Mouse (Mus musculus) olfactory bulb, adult 2 months (tissue): ENCODE data around the gene BC107364.

Experiments
- CTCF ChIP-seq: fragments of 200-500 bp; IDR thresholded peaks from 2 replicates; pipeline ENCODE4 v1.5.1; 2012; ENCODE audit warnings: low read depth, mild to moderate bottlenecking, low read length, moderate library complexity; ENCODE audit not compliant: insufficient read depth
- POLR2A ChIP-seq: fragments of 200-500 bp; IDR thresholded peaks from 2 replicates; pipeline ENCODE4 v1.6.1; 2012; ENCODE audit warnings: mild to moderate bottlenecking, low read depth, low read length, moderate library complexity; ENCODE audit not compliant: insufficient read depth

- TF ChIP-seq CTCF (no peak), POLR2A (no peak)
Measured at GRCm38 (mm10) chr3:96483946-96484345, 31.8 kb upstream of the BC107364 start.
